Mouse (Mus musculus) liver, embryonic 15.5 days (tissue): ENCODE results near the gene Larp6. TPM values are rescaled to one million over a fixed set of nuclear protein-coding genes. Genes with fewer than 3 reads are reported as not detected.

Source experiments
- ATAC-seq: fragments of 200-750 bp; cut with Nextera tagmentation; 2 replicates; pipeline ENCODE4 v1.8.0; 2017; ENCODE audit warnings: moderate number of reproducible peaks, mild to moderate bottlenecking, moderate library complexity; ENCODE audit not compliant: insufficient read depth
- H3K27ac ChIP-seq: fragments of 300-500 bp; sonication (generic); replicated peaks from 2 replicates; pipeline ENCODE4 v1.5.1; 2015; ENCODE audit warnings: mild to moderate bottlenecking, inconsistent platforms
- H3K27me3 ChIP-seq: fragments of 300-500 bp; sonication (generic); 2 replicates; pipeline ENCODE4 v1.6.1; 2015; ENCODE audit warnings: mild to moderate bottlenecking, inconsistent platforms
- H3K36me3 ChIP-seq: fragments of 300-500 bp; sonication (generic); replicated peaks from 2 replicates; pipeline ENCODE4 v1.6.1; 2015; ENCODE audit warnings: moderate library complexity, mild to moderate bottlenecking, inconsistent platforms
- H3K4me1 ChIP-seq: fragments of 300-500 bp; sonication (generic); replicated peaks from 2 replicates; pipeline ENCODE4 v1.6.1; 2015; ENCODE audit warnings: inconsistent platforms
- H3K4me2 ChIP-seq: fragments of 300-500 bp; sonication (generic); 2 replicates; pipeline ENCODE4 v1.6.1; 2015; ENCODE audit warnings: moderate library complexity, mild to moderate bottlenecking, inconsistent platforms
- H3K4me3 ChIP-seq: fragments of 300-500 bp; sonication (generic); replicated peaks from 2 replicates; pipeline ENCODE4 v1.5.1; 2015; ENCODE audit warnings: mild to moderate bottlenecking, inconsistent platforms
- H3K9ac ChIP-seq: fragments of 300-500 bp; sonication (generic); 2 replicates; pipeline ENCODE4 v1.6.1; 2015; ENCODE audit warnings: moderate library complexity, mild to moderate bottlenecking, inconsistent platforms
- H3K9me3 ChIP-seq: fragments of 300-500 bp; sonication (generic); replicated peaks from 2 replicates; pipeline ENCODE4 v1.6.1; 2016; ENCODE audit warnings: inconsistent platforms
- WGBS: fragments of 180-500 bp; shearing (Covaris S2); methylation state at CpG from one replicate; pipeline ENCODE4 v1.1.7; 2015; ENCODE audit warnings: mixed read lengths; ENCODE audit not compliant: insufficient replicate concordance; 5-methylcytosine and 5-hydroxymethylcytosine counted together
- polyA plus RNA-seq: library from polyadenylated mRNA; unstranded; fragments of >200 nt; fragmentation: Nextera tagmentation; extraction: Ambion mirVana; gene quantifications from 2 replicates; pipeline ENCODE4 v1.2.1, GENCODE M21; 2015

The Larp6 gene
- polyA plus RNA-seq, 1 experiment from 2014 or later = 0.08 TPM

DNA sequence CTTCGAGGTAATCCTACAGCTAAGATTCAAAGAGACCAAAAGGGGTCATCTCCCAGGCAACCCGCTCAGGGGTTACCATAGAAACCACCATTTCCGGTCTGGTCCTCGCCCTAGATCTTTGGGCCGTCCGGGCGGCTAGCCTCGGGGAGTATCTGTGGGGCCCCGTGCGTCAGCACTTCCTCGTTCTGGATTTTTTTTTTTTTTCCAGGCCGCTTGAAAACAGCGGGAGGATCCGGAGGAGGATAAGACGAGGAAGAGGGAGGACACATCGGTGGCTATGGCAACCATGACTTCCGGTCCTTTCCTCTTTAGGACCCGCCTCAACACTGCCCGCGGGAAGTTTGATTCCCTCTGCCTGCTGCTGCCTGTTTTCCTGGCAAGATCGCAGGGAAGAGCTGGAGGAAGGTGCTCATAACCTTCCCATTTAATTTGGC is 24.9 kb upstream of the Larp6 start, which contains the start of gene Lrrc49:
Gene Lrrc49, minus strand, starts transcription at position 268 of the 434 bp plus-strand sequence.
- under 1% methylated on average over 21 of the region's 21 CpGs for WGBS
- H3K9me3 ChIP-seq = no peaks in the 10 kb centered on the region
- peak within 1 kb of the TSS; percentile 60 for H3K4me3 ChIP-seq
- no peaks in the 10 kb centered on the region for H3K36me3 ChIP-seq
- H3K27me3 ChIP-seq = no peaks in the 10 kb centered on the region
- H3K4me1 ChIP-seq = peaks cover 13% of the 10 kb centered on the region
- ATAC-seq = peak; percentile 58; the same call in 1 of the 2 replicates
- H3K27ac ChIP-seq = no peak within 1 kb of the TSS
- H3K9ac ChIP-seq = no peak within 1 kb of the TSS
- H3K4me2 ChIP-seq = peak within 1 kb of the TSS; percentile 73

DNA sequence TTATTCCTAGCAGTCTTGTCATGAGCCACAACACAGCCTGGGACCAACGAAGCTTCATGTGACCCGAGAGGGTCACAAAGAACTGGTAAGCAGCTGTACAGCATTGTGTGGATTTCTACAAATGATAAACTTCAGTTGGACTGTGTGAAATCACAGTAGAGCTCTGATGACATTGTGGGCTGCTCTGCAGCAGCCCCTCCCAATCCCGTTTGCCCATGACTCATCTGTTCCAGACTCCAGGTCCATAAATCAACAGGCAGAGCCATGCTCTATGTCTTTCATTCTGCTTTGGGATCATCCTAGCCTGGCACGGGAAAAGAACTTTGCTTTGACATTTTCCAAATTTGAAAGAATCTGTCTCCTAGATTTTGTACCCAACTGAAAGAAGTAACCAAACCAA is 20.2 kb upstream of the Larp6 start:
- ATAC-seq = no peak
- no peak overlapping the region for H3K9ac ChIP-seq
- H3K4me2 ChIP-seq = no peak overlapping the region
- no peaks in the 10 kb centered on the region for H3K27me3 ChIP-seq
- 38% methylated on average over 4 of the region's 4 CpGs for WGBS
- H3K36me3 ChIP-seq = no peaks in the 10 kb centered on the region
- H3K4me3 ChIP-seq = no peak overlapping the region
- H3K27ac ChIP-seq = no peak overlapping the region
- H3K9me3 ChIP-seq = no peaks in the 10 kb centered on the region
- H3K4me1 ChIP-seq = peaks cover 10% of the 10 kb centered on the region

DNA sequence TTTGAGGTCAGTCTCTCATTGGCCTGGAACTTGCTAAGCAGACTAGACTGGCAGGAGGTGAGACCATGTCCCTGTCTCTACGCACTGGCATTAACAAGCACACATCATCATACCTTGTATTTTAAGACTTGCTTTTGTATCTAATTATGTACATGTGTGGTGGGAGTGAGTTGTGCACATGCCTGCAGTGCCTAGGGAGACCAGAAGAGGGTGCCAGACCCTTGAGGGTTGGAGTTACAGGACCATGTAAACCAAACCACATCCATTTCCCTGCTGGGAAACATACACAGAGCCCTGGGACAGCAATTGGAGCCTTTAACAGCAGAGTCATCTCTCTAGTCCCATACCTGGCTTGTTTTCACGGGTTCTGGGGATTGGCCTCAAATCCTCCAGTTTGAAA is 18.8 kb upstream of the Larp6 start:
- H3K27ac ChIP-seq = no peak overlapping the region
- no peaks in the 10 kb centered on the region for H3K36me3 ChIP-seq
- H3K4me1 ChIP-seq = no peaks in the 10 kb centered on the region
- H3K9ac ChIP-seq = no peak overlapping the region
- H3K27me3 ChIP-seq = no peaks in the 10 kb centered on the region
- ATAC-seq = no peak
- H3K9me3 ChIP-seq = no peaks in the 10 kb centered on the region
- H3K4me3 ChIP-seq = no peak overlapping the region
- H3K4me2 ChIP-seq = no peak overlapping the region
- WGBS = 43% methylated on average over 2 of the region's 2 CpGs

DNA sequence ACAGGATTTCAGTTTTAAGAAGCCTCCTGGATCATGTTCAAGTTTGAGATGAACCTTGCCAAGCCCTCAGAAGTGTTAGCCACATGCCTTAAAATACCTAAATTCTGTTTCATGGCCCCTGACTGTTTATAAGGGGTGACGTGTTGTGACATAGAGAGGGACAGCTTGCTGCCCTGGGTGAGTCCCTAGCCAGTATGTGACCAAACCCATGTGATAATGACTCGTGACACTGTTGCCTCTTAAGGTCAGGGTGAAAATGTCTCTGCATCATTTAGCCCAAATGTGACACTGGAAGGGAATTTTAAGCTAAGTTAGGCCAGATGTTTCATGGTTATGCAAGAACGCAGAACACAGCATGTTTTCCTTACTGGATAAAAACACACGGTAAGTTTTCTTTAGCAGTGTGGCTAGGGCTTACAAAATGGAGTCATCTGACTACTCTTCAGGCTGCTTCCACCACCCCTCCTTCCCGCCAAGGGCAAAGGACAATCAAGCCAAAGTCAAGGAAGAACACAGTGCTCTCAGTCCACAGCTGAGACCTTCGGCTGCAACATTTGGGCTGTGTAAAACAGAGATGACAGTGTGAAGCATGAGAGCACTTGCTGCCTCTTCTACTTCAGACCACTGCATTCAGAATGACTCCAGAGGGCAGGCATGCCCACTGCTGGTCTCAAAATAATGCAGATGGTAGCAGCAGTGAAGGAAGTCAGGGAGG is 16.4 kb upstream of the Larp6 start:
- H3K4me2 ChIP-seq = no peak overlapping the region
- no peak overlapping the region for H3K27ac ChIP-seq
- no peak overlapping the region for H3K4me3 ChIP-seq
- H3K9ac ChIP-seq = no peak overlapping the region
- no peak for ATAC-seq
- WGBS = 49% methylated on average over 6 of the region's 6 CpGs
- no peaks in the 10 kb centered on the region for H3K36me3 ChIP-seq
- no peaks in the 10 kb centered on the region for H3K4me1 ChIP-seq
- H3K9me3 ChIP-seq = no peaks in the 10 kb centered on the region
- H3K27me3 ChIP-seq = no peaks in the 10 kb centered on the region

DNA sequence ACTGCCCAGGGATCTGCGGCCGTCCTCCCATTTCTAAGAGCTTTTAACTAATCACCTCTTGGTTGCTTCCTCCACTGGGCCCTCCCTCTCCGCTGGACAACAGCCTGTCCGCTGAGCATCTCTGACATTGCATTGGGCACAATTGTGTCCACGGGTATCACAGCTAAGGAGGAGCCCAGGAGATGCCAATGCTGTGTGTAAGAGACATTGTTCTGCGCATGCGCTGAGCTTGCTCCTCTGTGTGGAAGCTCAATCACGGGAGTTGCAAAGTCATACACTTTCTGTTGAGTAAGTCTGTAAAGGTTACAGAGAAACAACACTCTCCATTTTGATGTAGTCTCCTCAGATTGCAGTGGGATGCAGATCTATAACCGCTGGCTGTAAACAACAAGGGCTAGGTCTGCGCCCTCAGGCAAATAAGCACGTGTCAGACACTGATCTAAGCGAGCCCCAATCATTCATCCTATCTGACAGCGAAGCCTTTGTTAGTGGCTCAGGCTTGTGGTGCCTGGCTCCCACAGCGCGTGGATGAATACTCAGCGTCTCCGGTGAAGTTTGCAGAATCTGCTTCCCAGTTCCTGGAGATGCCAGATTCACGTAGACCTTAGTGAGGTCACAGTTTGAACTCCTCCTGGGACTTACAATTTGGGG is 13.1 kb upstream of the Larp6 start:
- Histone ChIP-seq H3K9me3 (no peaks in the 10 kb centered on the region), H3K9ac (no peak overlapping the region), H3K4me3 (no peak overlapping the region), H3K36me3 (no peaks in the 10 kb centered on the region), H3K27ac (no peak overlapping the region), H3K27me3 (no peaks in the 10 kb centered on the region), H3K4me1 (no peaks in the 10 kb centered on the region), H3K4me2 (no peak overlapping the region)
- ATAC-seq = no peak
- WGBS = 63% methylated on average over 18 of the region's 18 CpGs

DNA sequence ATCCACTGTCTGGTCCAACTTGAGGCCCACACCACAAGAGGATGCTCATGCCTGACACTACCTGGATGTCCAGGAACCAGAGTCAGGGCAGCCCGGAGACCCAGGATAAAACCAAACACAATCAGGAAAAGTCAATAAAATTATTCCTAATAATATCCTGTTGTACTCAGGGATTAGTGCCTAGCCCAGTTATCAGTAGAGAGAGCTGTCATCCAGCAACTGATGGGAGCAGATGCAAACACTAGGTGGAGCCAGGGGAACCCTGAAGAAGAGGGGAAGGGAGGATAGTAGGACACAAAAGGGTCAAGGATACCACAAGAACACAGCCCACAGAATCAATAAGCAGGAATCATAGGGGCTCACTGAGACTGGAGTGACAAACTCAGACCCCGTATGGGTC is 5.2 kb upstream of the Larp6 start:
- H3K36me3 ChIP-seq = no peaks in the 10 kb centered on the region
- H3K9me3 ChIP-seq = no peaks in the 10 kb centered on the region
- no peak overlapping the region for H3K27ac ChIP-seq
- 51% methylated on average over 2 of the region's 2 CpGs for WGBS
- no peak overlapping the region for H3K4me2 ChIP-seq
- peaks cover 7% of the 10 kb centered on the region for H3K27me3 ChIP-seq
- no peak for ATAC-seq
- H3K4me3 ChIP-seq = no peak overlapping the region
- H3K4me1 ChIP-seq = no peaks in the 10 kb centered on the region
- H3K9ac ChIP-seq = no peak overlapping the region

DNA sequence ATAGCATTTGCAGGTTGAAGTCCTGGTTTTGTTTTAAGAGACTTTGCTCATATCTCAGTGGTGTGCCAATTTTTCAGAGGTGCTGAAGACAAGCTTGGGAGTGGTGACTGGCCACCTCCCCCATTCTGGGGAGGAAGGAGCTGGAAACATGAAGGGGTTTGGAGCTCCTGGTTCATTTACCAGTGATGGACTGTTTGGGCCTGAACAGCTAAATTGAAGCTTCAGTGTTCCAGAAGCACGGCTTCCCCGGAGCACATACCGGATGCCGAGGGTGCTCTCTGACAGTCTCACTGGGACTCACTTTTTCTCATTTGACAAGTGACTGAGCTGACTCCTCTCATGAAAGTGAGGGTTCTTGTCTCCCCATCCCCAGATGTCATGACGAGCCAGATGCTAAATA is 4.2 kb upstream of the Larp6 start:
- no peak for ATAC-seq
- no peak overlapping the region for H3K9ac ChIP-seq
- H3K27ac ChIP-seq = no peak overlapping the region
- no peak overlapping the region for H3K4me2 ChIP-seq
- H3K27me3 ChIP-seq = peaks cover 17% of the 10 kb centered on the region
- no peaks in the 10 kb centered on the region for H3K9me3 ChIP-seq
- H3K4me1 ChIP-seq = no peaks in the 10 kb centered on the region; the same call in 1 of the 2 replicates
- WGBS = 71% methylated on average over 5 of the region's 5 CpGs
- H3K4me3 ChIP-seq = no peak overlapping the region
- H3K36me3 ChIP-seq = no peaks in the 10 kb centered on the region

DNA sequence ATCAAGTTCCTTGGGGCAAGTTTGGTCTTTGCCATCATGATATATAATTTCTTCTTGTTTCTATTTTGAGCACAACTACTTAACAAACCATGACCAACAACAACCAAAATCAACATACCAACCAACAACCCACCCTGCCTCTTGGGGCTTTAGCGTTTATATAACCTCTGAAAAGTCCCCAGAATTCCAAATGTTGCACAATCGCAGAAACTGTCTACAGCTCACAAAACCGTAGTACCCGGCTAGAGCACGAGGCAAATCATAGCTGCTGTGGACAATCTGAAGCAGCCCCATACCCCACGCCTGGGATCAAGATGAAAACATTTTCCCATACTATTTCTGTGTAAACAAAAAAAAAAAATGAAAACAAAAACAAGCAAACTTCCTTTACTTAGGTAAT is 3.1 kb upstream of the Larp6 start:
- Histone ChIP-seq H3K27me3 (peaks cover 25% of the 10 kb centered on the region), H3K27ac (no peak overlapping the region), H3K9me3 (no peaks in the 10 kb centered on the region), H3K4me2 (no peak overlapping the region), H3K4me1 (no peaks in the 10 kb centered on the region; the same call in 1 of the 2 replicates), H3K9ac (no peak overlapping the region), H3K36me3 (no peaks in the 10 kb centered on the region), H3K4me3 (no peak overlapping the region)
- ATAC-seq = no peak
- 50% methylated on average over 6 of the region's 6 CpGs for WGBS

DNA sequence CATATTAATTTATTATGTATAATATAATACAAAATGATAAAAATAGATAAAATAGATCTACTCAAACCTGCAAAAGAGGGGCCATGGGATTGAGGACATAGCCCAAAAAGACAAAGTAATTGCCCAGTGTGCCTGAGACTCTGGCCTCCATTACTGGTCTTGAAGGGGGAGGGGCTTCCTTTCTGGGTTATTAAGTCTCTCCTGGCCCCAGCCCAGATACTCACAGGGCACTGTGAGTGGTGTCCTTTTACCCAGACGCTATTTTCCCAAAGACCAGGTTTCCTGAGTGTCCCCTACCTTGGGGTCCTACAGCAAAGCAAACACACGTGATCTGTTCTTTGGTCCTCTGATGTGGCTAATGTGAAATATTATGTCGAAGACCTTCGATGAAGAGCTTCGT is 778 bp upstream of the Larp6 start:
- no peak for ATAC-seq
- H3K4me3 ChIP-seq = no peak overlapping the region
- H3K4me2 ChIP-seq = no peak overlapping the region
- WGBS = 66% methylated on average over 5 of the region's 5 CpGs
- peaks cover 25% of the 10 kb centered on the region for H3K27me3 ChIP-seq
- H3K36me3 ChIP-seq = no peaks in the 10 kb centered on the region
- H3K9ac ChIP-seq = no peak overlapping the region
- H3K4me1 ChIP-seq = no peaks in the 10 kb centered on the region; the same call in 1 of the 2 replicates
- no peak overlapping the region for H3K27ac ChIP-seq
- no peaks in the 10 kb centered on the region for H3K9me3 ChIP-seq

DNA sequence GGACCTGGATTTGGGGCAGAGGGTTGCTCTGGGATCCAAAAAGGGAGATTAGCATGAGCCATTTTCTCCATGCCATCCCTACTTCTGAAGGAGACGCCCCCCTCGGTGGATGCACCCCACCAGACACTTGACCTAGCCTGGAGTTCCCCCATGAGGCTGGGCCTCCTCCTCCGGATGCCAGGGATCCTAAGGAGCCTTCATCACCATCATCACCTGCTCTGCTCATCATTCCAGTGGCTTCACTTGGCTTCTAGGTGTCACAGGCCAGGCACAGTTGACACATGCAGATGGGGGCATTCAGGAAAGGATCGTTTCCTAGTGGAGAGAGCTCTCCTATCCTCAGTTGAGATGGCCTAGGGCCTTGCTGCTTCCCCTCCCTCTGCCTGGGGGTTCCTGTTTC is 827 bp downstream of the Larp6 start:
- 0 out of 2 replicates have a peak overlapping the region, but pooled peaks have one; percentile 64 for H3K4me2 ChIP-seq
- no peak overlapping the region for H3K27ac ChIP-seq
- no peak overlapping the region for H3K4me3 ChIP-seq
- no peaks in the 10 kb centered on the region for H3K9me3 ChIP-seq
- 31% methylated on average over 4 of the region's 4 CpGs for WGBS
- no peaks in the 10 kb centered on the region for H3K36me3 ChIP-seq
- H3K27me3 ChIP-seq = peaks cover 25% of the 10 kb centered on the region
- H3K9ac ChIP-seq = no peak overlapping the region
- no peak for ATAC-seq
- H3K4me1 ChIP-seq = no peaks in the 10 kb centered on the region; the same call in 1 of the 2 replicates

DNA sequence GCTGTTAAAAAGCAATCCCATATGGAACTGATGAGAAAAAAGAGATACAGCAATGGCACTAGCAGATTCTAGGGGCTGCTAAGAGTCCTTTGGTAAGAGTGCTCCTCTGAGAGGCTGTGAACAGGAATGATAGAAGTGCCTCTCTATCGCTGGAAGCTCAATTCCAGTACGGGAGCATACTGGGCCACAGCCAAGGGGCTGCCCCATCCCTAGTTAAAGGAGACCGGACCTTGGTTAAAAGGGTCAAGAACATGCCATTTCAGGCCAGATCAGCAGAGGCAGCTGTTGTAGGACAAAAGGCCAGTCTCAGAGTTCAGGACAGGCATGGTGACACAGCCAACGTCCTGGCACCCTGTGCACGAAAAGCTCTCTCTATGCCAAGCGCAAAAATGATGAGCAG is 1.4 kb downstream of the Larp6 start:
- H3K9ac ChIP-seq = no peak overlapping the region
- 71% methylated on average over 6 of the region's 6 CpGs for WGBS
- no peak overlapping the region for H3K4me3 ChIP-seq
- H3K9me3 ChIP-seq = no peaks in the 10 kb centered on the region
- no peak overlapping the region for H3K4me2 ChIP-seq
- no peak overlapping the region for H3K27ac ChIP-seq
- no peak for ATAC-seq
- no peaks in the 10 kb centered on the region for H3K36me3 ChIP-seq
- H3K4me1 ChIP-seq = no peaks in the 10 kb centered on the region; the same call in 1 of the 2 replicates
- peaks cover 25% of the 10 kb centered on the region for H3K27me3 ChIP-seq
